Mouse (Mus musculus): ENCODE results near the gene Gtf2i.
A peak's percentile ranks its signal among the peaks of the same experiment; 100 is the strongest.

Gtf2i gene

DNA sequence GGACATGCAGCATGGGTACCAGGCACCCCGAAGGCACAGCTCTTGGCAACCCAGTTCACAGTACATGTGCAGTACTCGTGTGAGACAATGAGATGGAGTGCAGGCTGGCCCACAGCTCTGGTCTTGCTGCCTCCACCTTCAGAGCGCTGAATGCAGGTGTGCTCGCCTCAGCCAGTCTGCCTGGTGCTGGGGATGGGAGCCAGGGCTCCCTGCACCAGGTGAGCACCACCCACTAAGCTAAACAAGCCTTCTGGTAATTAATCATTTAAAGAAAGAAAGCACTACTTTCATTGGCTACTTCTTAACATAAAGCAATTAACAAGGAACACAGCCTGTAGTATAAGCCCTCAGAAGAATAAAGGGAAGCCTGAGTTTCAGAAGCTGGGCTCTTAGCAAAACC, 37.5 kb downstream of the Gtf2i start:
- no peak for DNase-seq (ENCODE audit: low read depth, low spot score)

DNA sequence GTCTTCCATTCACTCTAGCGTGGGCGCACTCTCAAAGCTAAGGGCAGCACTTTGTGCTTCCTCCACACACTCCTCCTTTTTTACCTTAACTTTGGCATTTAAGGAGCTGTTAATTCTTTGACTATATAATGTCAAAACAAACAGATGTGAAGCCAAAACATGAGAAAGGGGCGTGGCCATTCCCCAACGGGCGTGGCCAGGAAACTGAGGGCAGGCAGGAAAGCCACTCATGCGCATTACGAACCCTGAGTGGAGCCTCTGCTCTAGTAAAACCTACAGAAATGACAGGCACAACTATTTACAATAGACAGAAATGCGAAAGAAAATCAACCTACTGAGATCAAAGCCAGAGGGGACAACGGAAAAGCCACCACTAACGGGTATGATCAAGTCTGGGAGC, 39.0 kb downstream of the Gtf2i start:
- no peak for DNase-seq (ENCODE audit: low read depth, low spot score)

DNA sequence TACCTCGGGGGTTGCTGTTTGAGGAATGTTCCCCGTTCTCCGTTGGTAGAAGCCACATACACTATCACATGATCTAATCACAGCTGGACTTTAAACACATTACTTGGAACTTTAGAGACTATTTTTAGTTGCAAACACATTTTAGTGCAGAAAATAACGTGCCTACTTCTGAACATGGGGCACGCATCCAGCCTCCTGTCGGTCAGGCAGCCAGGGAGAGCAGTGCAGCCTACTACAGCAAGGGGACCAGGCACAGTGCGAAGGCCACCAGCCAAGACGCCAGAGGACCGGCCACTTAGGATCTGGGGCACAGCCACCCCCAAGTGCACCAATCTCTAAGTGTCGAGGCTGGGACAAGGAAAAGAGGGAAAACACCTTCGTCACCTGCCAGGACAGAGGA, 39.5 kb downstream of the Gtf2i start:
- DNase-seq (ENCODE audit: low read depth, low spot score): no peak

DNA sequence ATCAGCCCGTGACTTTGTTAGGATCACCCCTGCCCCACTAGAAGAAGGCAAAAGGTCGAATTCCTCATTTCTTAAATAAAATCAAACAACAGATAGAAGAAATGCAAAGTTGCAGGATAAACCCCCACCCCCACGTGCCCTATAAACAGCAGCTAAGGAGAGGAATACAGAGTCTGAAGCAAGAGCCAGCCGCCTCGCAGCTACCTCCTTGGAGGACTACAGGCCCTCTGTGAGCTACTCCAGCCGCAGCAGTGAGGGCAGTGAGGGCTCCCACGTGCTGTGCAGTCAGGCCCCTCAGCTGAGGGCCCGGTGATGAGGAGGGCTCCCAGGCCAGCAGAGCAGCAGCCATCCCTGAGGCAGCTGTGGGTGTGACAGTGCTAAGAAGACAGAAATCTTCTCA, 40.8 kb downstream of the Gtf2i start:
- DNase-seq (ENCODE audit: low read depth, low spot score): no peak

DNA sequence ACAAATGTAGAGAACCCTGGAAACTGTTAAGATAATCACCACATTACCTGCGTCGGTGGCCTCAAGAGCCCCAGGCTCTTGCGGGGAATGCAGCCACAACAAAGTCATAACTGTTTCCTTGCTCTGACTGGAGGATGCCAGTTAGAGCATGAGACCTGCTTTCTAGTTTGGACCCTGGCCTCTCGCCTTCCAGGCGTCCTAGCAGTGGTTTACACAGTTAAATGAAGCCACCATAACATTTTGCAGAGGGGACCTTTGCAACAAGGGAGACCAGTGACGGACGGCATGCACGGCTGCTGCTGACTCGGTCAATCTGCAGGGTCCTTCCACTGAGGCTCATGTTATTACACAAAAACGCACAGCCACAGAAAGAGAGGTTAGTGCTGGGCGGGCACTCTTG, 41.8 kb downstream of the Gtf2i start:
- DNase-seq (ENCODE audit: low read depth, low spot score): no peak

DNA sequence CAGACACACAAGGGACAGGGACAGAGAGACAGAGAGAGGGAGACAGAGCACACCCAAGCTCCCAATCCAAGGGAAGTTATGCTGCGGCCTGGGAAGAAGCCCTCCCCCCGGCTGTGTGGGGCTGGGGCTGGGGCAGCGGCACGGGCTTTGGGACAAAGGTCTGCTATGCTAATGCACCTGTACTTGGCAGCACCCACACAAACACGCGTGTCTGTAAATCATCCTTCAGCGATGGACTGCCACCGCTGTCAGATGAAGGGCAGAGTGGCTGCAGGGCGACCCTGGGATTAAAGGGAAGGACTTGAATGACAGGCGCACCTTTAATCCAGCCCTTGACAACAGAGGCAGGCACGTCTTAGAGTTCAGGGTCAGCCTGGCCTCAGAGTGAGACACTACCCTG, 43.1 kb downstream of the Gtf2i start:
- no peak for DNase-seq (ENCODE audit: low read depth, low spot score)

DNA sequence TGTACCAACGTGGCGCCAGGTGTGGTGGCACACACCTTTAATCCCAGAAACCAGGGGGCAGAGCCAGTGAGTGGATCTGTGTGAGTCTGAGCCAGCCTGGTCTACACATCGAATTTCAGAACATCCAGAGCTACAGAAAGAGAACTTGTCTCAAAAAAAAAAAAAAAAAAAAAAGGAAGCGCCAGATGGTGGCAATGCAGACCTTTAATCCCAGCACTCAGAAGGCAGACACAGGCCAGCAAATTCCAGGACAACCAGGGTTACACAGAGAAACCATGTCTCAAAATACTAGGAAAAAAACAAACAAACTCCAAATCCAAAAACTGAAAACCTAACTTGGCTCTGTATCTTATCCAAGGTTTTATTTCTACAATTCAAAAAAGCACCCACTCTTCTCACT, 44.0 kb downstream of the Gtf2i start:
- no peak for DNase-seq (ENCODE audit: low read depth, low spot score)

DNA sequence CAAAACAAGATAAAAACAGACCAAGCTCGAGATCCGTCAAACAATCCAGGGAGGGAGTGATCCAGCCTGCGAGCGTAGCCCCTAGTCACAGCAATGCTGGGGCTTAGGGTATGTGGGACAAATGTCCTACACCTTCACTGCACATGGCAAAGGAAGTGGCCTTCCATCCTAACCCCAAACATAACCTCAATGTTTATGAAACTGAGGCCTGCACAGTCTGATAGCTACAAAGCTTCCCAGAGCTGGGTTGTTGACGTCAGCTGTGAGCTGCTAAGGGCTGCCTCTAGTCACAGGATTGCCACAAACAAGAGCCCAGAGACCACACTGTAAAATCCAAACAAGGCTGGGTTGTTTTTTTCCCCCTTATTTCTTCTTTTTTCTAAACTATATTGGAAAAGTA, 44.8 kb downstream of the Gtf2i start:
- no peak for DNase-seq (ENCODE audit: low read depth, low spot score)

DNA sequence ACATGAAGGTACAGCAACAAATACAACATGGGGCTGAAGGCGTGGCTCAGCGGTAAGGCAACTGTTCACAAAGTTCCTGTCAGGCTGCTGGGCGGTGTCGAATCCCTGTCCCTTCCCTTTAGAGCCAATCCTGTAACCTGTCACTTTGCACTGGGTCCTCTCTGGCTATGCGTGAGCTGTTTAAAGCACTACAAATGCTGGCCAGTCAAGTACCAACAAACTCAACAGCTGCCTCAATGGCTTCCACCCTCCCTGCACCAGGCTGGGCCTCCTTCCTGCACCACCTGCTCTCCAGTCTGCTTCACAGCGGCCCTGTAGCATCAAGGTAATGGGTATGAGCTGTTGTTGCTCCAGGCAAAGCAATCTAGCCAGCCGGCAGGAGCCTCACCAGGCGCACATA, 45.8 kb downstream of the Gtf2i start:
- no peak for DNase-seq (ENCODE audit: low read depth, low spot score)

DNA sequence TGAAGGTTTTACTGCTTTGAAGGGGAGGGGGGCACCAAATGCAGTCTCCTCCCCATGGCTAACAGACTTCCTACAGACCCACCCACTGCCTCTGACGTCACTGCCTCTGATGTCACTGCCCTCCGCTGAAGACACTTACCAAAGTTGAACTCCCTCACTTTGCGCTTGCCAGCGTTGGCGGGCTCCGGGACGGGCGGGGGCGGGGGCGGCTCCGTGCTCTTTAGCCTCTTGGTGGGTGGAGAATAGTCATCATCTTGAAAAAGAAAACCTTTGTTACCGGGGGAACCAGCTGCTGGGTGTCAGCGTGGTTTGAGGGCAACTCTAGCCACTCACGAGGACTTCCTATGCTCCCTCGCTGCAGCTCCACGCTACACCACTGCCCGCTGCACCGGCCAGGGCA, 48.2 kb downstream of the Gtf2i start:
- DNase-seq (ENCODE audit: low read depth, low spot score): no peak

DNA sequence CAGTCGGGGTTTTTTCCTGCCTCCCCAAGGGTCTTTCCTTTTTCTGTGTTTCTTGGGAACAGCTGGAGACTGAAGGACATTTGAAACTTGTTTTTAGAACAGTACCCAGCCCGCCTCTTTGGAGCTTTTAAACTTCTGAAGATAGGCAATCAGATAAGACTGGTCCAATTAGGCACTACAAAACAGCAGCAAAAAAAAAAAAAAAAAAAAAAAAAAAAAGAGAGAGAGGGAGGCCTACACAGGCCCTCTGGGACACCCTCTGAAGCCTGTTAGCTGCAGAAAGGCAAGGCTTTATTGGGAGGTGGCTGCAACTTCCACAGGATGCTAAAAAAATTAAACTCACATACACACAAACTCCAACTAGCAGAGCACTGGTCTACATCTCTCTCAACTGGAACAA, 48.7 kb downstream of the Gtf2i start:
- DNase-seq (ENCODE audit: low read depth, low spot score): no peak

DNA sequence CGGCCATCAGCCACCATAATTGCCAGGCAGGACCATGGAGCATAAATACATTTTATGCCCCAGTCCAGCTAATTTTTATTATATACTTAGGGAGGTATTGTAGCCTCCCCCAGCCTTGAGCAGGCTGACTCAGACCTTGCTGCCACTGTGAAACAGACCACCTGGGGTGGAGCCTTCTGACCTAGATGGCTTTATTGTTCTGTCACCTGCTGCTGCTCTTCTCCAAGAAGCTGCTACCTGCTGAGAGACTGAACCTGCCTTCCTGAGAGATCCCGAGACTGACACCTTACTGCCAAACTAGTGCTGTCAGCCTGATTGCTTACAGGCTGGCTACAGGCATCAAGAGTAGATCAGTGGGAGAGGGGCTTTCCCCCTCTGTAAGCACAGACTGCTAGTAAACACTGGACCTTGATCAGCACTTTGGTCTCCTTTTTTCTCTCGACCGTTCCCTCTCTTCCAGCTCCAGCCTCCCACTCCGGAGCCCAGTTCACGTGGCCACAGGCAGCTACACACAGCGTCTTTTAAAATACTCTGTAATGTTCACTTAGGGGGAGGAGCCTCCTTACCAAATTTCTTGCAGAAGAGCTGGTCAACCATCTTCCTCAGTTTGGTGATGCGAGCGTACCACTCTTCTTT, 54.4 kb downstream of the Gtf2i start:
- no peak for DNase-seq (ENCODE audit: low read depth, low spot score)

DNA sequence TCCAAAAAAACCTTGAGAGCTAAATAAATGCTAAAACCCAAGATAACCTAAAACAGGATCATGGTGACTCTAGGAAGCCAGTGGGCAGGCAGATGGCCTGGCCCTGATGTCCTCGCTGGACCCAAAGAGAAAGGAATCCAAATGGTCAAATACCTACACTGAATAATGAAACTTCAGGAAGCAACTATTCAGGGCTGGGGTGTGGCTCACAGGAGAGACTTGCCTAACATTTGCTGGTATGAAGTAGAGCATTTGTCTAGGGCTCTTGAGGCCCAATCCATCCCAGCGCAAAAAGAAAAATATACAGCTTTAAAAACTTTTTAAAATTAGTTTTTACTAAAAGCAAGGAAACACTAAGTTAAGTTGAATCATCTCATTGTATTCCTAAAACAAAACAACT, 55.6 kb downstream of the Gtf2i start:
- DNase-seq (ENCODE audit: low read depth, low spot score): no peak

DNA sequence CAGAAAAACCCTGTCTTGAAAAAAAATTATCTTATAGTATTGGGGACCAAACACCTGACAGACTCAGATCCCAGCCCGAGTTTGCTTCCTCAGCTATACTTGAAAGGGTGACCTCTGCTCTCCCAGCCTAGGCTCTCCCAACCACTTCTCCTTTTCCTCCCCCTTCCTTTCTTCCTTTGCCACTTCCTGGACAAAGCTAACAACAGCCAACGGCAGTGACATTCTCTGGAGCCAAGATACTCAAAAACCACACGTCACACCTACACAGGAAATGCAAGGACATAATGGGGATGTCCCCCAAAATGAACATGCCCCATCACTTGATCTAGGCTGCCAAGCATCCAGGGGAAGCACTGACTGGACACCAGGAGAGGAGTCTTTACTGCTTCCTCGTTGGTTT, 56.2 kb downstream of the Gtf2i start:
- no peak for DNase-seq (ENCODE audit: low read depth, low spot score)

DNA sequence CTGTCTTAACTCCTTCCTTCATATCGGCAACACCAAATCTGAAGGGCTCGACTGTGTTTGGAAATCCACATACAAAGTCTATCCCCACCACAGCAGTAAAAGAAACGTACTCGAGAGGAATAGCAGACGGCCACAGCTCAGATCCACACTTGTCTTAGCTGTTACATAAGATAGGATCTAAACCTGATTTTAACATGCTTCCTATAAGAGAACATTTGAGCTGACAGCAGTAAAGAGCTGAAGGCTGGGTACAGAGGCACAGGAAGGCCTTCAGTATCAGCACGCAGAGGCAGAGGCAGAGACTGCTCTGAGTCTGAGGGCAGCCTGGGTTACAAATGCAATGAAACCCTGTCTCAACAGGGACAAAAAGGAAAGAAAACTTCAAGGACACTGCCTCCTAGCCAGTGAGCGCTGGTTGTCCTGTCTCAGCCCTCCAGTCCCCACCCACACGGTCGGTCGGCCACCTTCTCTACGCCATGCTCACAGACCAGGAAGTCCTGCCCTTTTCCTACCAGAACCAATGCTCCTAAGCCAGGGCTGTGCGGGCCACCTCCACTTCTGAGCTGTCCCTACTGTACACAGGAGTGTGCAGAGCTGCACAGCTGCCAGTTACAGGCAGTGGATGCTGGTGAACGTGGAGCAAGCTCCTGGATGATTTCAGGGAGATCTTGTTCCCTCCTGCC, 57.1 kb downstream of the Gtf2i start:
- no peak for DNase-seq (ENCODE audit: low read depth, low spot score)

DNA sequence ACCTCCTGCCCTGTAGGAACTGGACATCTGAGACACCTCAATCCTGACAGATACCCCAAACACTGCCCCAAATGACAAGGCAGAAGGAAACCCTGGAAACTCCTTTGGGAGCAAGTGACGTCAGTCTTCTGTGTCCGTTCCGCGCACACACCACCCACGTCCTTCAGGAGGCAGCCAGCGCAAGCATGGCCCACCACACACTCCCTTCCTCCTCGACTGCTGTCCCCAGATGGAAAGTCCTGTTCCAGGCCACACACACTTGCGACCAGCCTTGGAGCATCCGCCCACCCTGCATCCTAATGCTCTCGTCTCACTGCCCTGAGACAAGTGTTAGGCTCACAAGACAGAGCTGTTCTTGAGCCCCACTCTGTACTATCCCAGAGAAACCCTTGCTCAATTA, 59.3 kb downstream of the Gtf2i start:
- no peak for DNase-seq (ENCODE audit: low read depth, low spot score)

DNA sequence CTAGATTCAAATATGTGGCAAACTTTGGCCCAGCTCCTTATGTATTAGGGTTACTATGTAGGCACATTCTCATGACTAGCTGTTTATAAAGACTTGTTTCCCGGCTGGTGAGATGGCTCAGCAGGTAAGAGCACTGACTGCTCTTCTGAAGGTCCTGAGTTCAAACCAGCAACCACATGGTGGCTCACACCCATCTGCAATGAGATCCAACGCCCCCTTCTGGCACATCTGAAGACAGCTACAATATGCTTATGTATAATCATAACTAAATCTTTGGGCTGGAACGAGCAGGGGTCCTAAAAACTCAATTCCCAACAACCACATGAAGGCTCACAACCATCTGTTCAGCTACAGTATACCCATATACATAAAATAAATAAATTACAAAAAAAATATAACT, 60.8 kb downstream of the Gtf2i start:
- DNase-seq (ENCODE audit: low read depth, low spot score): peak; percentile 53

DNA sequence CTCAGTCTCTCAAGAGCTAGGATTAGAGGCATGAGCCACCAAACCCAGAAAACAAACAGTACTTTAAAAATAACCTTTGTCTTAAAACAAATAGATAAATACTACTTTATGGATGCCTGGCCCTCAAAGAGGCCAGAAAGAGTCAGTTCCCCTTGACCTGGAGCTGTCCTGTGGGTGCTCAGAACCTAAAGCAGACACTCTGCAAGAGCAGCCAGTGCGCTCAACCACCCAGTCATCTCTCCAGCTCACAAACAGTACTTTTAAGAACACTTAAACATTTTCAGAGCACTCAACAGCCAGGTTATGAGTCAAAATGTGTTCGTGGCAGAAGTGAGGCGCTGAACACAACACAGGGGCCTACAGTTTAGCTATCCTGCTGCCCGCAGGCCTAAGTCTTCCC, 63.5 kb downstream of the Gtf2i start:
- no peak for DNase-seq (ENCODE audit: low read depth, low spot score)

DNA sequence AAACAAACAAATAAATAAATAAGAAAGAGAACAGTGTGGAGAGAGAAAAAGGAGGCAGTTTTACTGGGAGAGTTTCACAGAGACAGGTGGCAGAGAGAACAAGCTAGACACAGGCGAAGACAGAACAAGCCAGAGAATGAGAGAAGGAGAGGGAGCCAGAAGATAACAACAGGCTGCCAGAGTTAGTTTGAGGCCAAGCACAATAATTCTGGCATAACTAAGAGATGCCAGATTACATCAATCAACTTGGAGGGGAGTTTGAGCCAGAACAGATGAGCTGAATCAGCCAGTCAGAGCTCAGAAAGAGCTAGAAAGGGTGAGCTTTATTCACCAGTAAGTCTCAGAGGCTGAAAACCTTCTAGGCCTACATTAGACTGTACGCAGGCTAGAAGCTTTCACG, 64.0 kb downstream of the Gtf2i start:
- no peak for DNase-seq (ENCODE audit: low read depth, low spot score)

DNA sequence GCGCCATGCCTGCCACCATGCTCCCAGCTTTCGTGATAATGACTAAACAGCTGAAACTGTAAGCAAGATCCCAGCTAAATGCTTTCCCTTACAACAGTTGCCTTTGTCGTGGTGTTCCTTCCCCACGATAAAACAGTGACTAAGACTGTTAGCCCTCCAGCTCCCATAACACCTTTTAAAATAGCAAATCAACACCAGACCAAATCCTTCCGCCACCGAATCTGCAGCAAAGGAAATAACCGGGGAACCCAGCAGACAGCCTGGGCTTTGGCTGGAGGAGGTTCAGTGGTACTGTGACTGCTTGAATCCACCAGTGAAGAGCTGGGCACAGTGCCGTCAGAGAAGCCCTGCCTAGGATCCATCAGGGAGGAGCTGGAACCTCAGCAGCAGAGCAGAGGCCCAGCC, 65.3 kb downstream of the Gtf2i start:
- no peak for DNase-seq (ENCODE audit: low read depth, low spot score)

DNA sequence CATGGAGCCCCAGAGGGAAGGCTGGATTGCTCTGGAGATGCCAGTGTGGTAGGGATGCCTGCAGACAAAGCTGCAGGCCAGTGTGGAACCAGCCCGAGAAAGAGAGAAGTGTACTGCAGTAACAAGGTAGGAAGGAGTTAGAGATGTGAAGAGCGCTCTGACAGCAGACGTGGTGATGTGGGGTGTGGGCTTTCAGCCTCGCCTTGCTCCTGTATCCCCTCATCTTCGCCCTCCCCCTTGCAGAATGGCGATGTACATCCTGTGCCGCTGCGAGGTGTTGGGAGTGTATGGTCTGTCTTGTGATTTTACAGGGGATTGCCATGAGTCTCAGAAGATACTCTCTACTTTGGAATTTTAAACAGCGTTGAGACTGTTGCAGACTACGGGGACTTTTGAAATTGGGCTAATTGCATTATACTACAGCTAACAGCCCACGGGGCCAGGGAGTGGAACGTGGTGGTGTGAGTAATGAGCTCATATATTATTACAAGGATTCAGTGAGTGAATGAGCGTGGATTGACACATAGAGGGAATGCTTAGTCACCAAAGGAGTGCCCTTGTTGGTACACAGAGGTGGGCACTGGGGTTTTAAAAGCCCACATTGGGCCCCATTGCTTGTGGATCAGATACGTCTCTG, 65.8 kb downstream of the Gtf2i start:
- DNase-seq (ENCODE audit: low read depth, low spot score): no peak

DNA sequence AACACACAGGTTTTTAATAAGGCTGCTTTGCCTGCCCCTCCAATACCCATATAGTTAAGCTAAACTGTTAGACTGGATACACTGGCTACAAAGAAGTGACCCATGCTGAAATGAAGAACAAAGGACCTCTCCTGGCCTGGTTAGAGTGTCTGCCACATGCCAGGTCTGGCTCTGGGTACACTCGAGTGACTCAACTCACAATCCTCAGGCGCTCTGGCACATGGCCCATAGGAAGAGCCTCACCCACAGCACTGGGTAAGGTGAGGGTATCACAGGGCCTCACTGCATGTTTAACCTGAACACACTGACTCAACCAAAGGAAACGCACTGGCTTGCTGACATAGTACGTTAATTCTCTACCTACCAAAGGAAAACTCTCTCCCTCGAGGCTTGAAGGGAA, 68.4 kb downstream of the Gtf2i start:
- DNase-seq (ENCODE audit: low read depth, low spot score): no peak

DNA sequence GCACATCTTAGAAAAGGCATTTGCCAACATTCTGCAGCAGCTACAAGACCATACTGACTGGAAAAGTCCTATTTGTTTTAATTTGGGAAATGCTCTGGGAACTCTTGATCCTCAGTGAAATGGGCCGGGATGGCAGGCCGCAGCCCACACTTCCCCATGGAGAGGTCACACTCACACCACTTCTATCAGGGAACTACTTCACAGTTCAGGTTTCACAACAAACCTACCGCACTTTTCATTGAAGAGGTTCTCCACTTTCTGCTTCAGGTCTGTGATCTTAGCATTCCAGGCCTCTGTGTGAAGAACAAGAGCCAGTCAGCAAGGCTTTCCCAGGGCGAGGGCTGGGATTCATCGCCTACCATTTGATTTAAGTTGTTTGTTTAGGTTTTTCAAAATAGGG, 69.7 kb downstream of the Gtf2i start:
- no peak for DNase-seq (ENCODE audit: low read depth, low spot score)

Data from A20 (cell line).